Mouse (Mus musculus) olfactory bulb, adult 2 months (tissue): Measurements from ENCODE around the gene Cul1.

Experiments used
- CTCF ChIP-seq: fragments of 200-500 bp; IDR thresholded peaks from 2 replicates; pipeline ENCODE4 v1.5.1; 2012; ENCODE audit warnings: low read depth, mild to moderate bottlenecking, low read length, moderate library complexity; ENCODE audit not compliant: insufficient read depth
- POLR2A ChIP-seq: fragments of 200-500 bp; IDR thresholded peaks from 2 replicates; pipeline ENCODE4 v1.6.1; 2012; ENCODE audit warnings: mild to moderate bottlenecking, low read depth, low read length, moderate library complexity; ENCODE audit not compliant: insufficient read depth

GRCm38 (mm10) chr6:47456853-47457252 lies 3.7 kb downstream of the Cul1 start:
- TF ChIP-seq CTCF, result no peak
- no peak for TF ChIP-seq POLR2A
